Mouse (Mus musculus) kidney, postnatal 0 days (tissue): ENCODE data around the gene Tubgcp6. TPM values are rescaled to one million over a fixed set of nuclear protein-coding genes. Genes with fewer than 3 reads are reported as not detected.

ENCODE experiments used
- ATAC-seq: fragments of 200-750 bp; cut with Nextera tagmentation; replicated peaks from 2 replicates; pipeline ENCODE4 v1.8.0; 2017; ENCODE audit warnings: low read depth, moderate number of reproducible peaks, moderate TSS enrichment, moderate library complexity; ENCODE audit not compliant: low FRiP score
- DNase-seq: peaks from one replicate; pipeline ENCODE4 v3.0.0-alpha.2; 2016; ENCODE audit warnings: low spot score
- H3K27ac ChIP-seq: fragments of 300-500 bp; sonication (generic); 2 replicates; pipeline ENCODE4 v1.5.1; 2014; ENCODE audit warnings: mild to moderate bottlenecking
- H3K27me3 ChIP-seq: fragments of 300-500 bp; sonication (generic); 2 replicates; pipeline ENCODE4 v1.6.1; 2014; ENCODE audit warnings: low read length, mixed read lengths; ENCODE audit not compliant: insufficient read depth
- H3K36me3 ChIP-seq: fragments of 300-500 bp; sonication (generic); 2 replicates; pipeline ENCODE4 v1.6.1; 2014; ENCODE audit warnings: low read length, mixed read lengths; ENCODE audit not compliant: insufficient read depth
- H3K4me1 ChIP-seq: fragments of 300-500 bp; sonication (generic); replicated peaks from 2 replicates; pipeline ENCODE4 v1.6.1; 2014; ENCODE audit warnings: antibody characterized with exemption, low read length, mixed read lengths; ENCODE audit not compliant: insufficient read depth
- H3K4me2 ChIP-seq: fragments of 300-500 bp; sonication (generic); 2 replicates; pipeline ENCODE4 v1.6.1; 2014; ENCODE audit warnings: mild to moderate bottlenecking, low read length, moderate library complexity, mixed read lengths
- H3K4me3 ChIP-seq: fragments of 300-500 bp; sonication (generic); replicated peaks from 2 replicates; pipeline ENCODE4 v1.5.1; 2014; ENCODE audit warnings: low read depth, low read length
- H3K9ac ChIP-seq: fragments of 300-500 bp; sonication (generic); 2 replicates; pipeline ENCODE4 v1.6.1; 2014; ENCODE audit warnings: low read depth, low read length
- H3K9me3 ChIP-seq: fragments of 300-500 bp; sonication (generic); replicated peaks from 2 replicates; pipeline ENCODE4 v1.6.1; 2016; ENCODE audit warnings: low read length, inconsistent platforms, mixed read lengths
- CTCF ChIP-seq: IDR thresholded peaks from 2 replicates; pipeline ENCODE4 v1.5.1; 2016; ENCODE audit warnings: antibody characterized with exemption, low read depth, mild to moderate bottlenecking, moderate library complexity
- WGBS: fragments of 180-500 bp; shearing (Covaris S2); extraction: QIAGEN DNeasy Blood & Tissue Kit; methylation state at CpG from one replicate; pipeline ENCODE4 v1.1.7; 2014; 5-methylcytosine and 5-hydroxymethylcytosine counted together
- polyA plus RNA-seq: library from polyadenylated mRNA; unstranded; fragments of >200 nt; fragmentation: Nextera tagmentation; extraction: Ambion mirVana; gene quantifications from 2 replicates; pipeline ENCODE4 v1.2.1, GENCODE M21; 2015

Gene Tubgcp6
- polyA plus RNA-seq, 1 experiment from 2014 or later: 6.6 TPM

GRCm38 (mm10) chr15:89165478-89165877 lies 42.6 kb upstream of the Tubgcp6 start:
- Histone ChIP-seq H3K4me1 (peaks cover 18% of the 10 kb centered on the region), H3K9me3 (no peaks in the 10 kb centered on the region), H3K27me3 (no peaks in the 10 kb centered on the region), H3K4me3 (no peak overlapping the region), H3K9ac (no peak overlapping the region), H3K27ac (no peak overlapping the region), H3K36me3 (peaks cover 78% of the 10 kb centered on the region), H3K4me2 (no peak overlapping the region)
- no peak for DNase-seq
- ATAC-seq: no peak
- 93% methylated on average over 12 of the region's 12 CpGs for WGBS
- TF ChIP-seq CTCF: no peak

- DNase-seq (no peak), ATAC-seq (peak; percentile 57)
- Histone ChIP-seq H3K4me2 (no peak overlapping the region), H3K36me3 (peaks cover 96% of the 10 kb centered on the region), H3K4me3 (no peak overlapping the region), H3K4me1 (no peaks in the 10 kb centered on the region), H3K27ac (peak overlapping the region; percentile 31; the same call in 1 of the 2 replicates), H3K9ac (no peak overlapping the region), H3K9me3 (no peaks in the 10 kb centered on the region), H3K27me3 (no peaks in the 10 kb centered on the region)
- WGBS: 69% methylated on average over 9 of the region's 9 CpGs
- TF ChIP-seq CTCF: no peak
These were observed 38.5 kb upstream of the Tubgcp6 start for GRCm38 (mm10) chr15:89161397-89161796.

GRCm38 (mm10) chr15:89158516-89158915 lies 35.6 kb upstream of the Tubgcp6 start:
- Histone ChIP-seq H3K4me1 (no peaks in the 10 kb centered on the region), H3K36me3 (peaks cover 87% of the 10 kb centered on the region), H3K27me3 (no peaks in the 10 kb centered on the region), H3K27ac (no peak overlapping the region), H3K4me2 (no peak overlapping the region), H3K9ac (no peak overlapping the region), H3K9me3 (no peaks in the 10 kb centered on the region), H3K4me3 (no peak overlapping the region)
- ATAC-seq: no peak
- no peak for TF ChIP-seq CTCF
- no peak for DNase-seq
- 93% methylated on average over 16 of the region's 16 CpGs for WGBS

GRCm38 (mm10) chr15:89157954-89158353 lies 35.0 kb upstream of the Tubgcp6 start:
- WGBS: 57% methylated on average over 7 of the region's 7 CpGs
- peak; percentile 91 for TF ChIP-seq CTCF
- no peak overlapping the region for H3K4me2 ChIP-seq
- no peaks in the 10 kb centered on the region for H3K9me3 ChIP-seq
- H3K27me3 ChIP-seq: no peaks in the 10 kb centered on the region
- no peak overlapping the region for H3K4me3 ChIP-seq
- ATAC-seq (no peak), DNase-seq (peak; percentile 88)
- H3K9ac ChIP-seq: no peak overlapping the region
- peaks cover 82% of the 10 kb centered on the region for H3K36me3 ChIP-seq
- no peak overlapping the region for H3K27ac ChIP-seq
- no peaks in the 10 kb centered on the region for H3K4me1 ChIP-seq

- peaks cover 5% of the 10 kb centered on the region; the same call in 1 of the 2 replicates for H3K27me3 ChIP-seq
- H3K9ac ChIP-seq: no peak overlapping the region
- no peak overlapping the region for H3K4me2 ChIP-seq
- peaks cover 28% of the 10 kb centered on the region for H3K36me3 ChIP-seq
- H3K4me1 ChIP-seq: peaks cover 20% of the 10 kb centered on the region
- no peak for TF ChIP-seq CTCF
- H3K9me3 ChIP-seq: no peaks in the 10 kb centered on the region
- H3K27ac ChIP-seq: no peak overlapping the region
- DNase-seq (no peak), ATAC-seq (no peak)
- no peak overlapping the region for H3K4me3 ChIP-seq
These were observed 29.4 kb upstream of the Tubgcp6 start for GRCm38 (mm10) chr15:89152312-89152711.

GRCm38 (mm10) chr15:89150041-89150390 lies 27.1 kb upstream of the Tubgcp6 start:
- peaks cover 5% of the 10 kb centered on the region; the same call in 1 of the 2 replicates for H3K36me3 ChIP-seq
- H3K9ac ChIP-seq: peak overlapping the region; percentile 64
- no peak overlapping the region for H3K27ac ChIP-seq
- H3K4me3 ChIP-seq: peak overlapping the region; percentile 47
- ATAC-seq (no peak), DNase-seq (peak; percentile 61)
- H3K4me1 ChIP-seq: peaks cover 28% of the 10 kb centered on the region
- no peak for TF ChIP-seq CTCF
- WGBS: 2% methylated on average over 13 of the region's 13 CpGs
- peak overlapping the region; percentile 89 for H3K4me2 ChIP-seq
- no peaks in the 10 kb centered on the region for H3K9me3 ChIP-seq
- peaks cover 5% of the 10 kb centered on the region; the same call in 1 of the 2 replicates for H3K27me3 ChIP-seq

GRCm38 (mm10) chr15:89149271-89150040 lies 26.5 kb upstream of the Tubgcp6 start, which contains the start of gene Mapk11:
Mapk11 (minus strand) TSS chr15:89149628.
- peaks cover 5% of the 10 kb centered on the region; the same call in 1 of the 2 replicates for H3K27me3 ChIP-seq
- peak within 1 kb of the TSS; percentile 64 for H3K9ac ChIP-seq
- TF ChIP-seq CTCF: no peak
- peaks cover 5% of the 10 kb centered on the region; the same call in 1 of the 2 replicates for H3K36me3 ChIP-seq
- ATAC-seq (peak; percentile 12; the same call in 1 of the 2 replicates), DNase-seq (peak; percentile 73)
- H3K4me1 ChIP-seq: peaks cover 28% of the 10 kb centered on the region
- WGBS: under 1% methylated on average over 56 of the region's 61 CpGs
- no peak within 1 kb of the TSS for H3K27ac ChIP-seq
- H3K4me3 ChIP-seq: peak within 1 kb of the TSS; percentile 47
- no peaks in the 10 kb centered on the region for H3K9me3 ChIP-seq
- H3K4me2 ChIP-seq: peak within 1 kb of the TSS; percentile 89
